Mouse (Mus musculus) midbrain, embryonic 12.5 days (tissue): ENCODE data around the gene Nefh. TPM values are rescaled to one million over a fixed set of nuclear protein-coding genes. Genes with fewer than 3 reads are reported as not detected.
A peak's percentile ranks its signal among the peaks of the same experiment; 100 is the strongest.

Experiments
- ATAC-seq: fragments of 200-750 bp; cut with Nextera tagmentation; 2 replicates; pipeline ENCODE4 v1.8.0; 2017; ENCODE audit warnings: low read depth, moderate TSS enrichment, moderate library complexity; ENCODE audit not compliant: low FRiP score
- H3K27ac ChIP-seq: fragments of 300-500 bp; sonication (generic); replicated peaks from 2 replicates; pipeline ENCODE4 v1.5.1; 2016; ENCODE audit warnings: mild to moderate bottlenecking
- H3K27me3 ChIP-seq: fragments of 300-500 bp; sonication (generic); 2 replicates; pipeline ENCODE4 v1.6.1; 2016; ENCODE audit warnings: mild to moderate bottlenecking
- H3K36me3 ChIP-seq: fragments of 300-500 bp; sonication (generic); 2 replicates; pipeline ENCODE4 v1.6.1; 2016
- H3K4me1 ChIP-seq: fragments of 300-500 bp; sonication (generic); 2 replicates; pipeline ENCODE4 v1.6.1; 2016
- H3K4me2 ChIP-seq: fragments of 300-500 bp; sonication (generic); replicated peaks from 2 replicates; pipeline ENCODE4 v1.6.1; 2016; ENCODE audit warnings: mild to moderate bottlenecking, moderate library complexity
- H3K4me3 ChIP-seq: fragments of 300-500 bp; sonication (generic); 2 replicates; pipeline ENCODE4 v1.5.1; 2016; ENCODE audit warnings: mild to moderate bottlenecking
- H3K9ac ChIP-seq: fragments of 300-500 bp; sonication (generic); replicated peaks from 2 replicates; pipeline ENCODE4 v1.6.1; 2016; ENCODE audit warnings: mild to moderate bottlenecking, moderate library complexity
- H3K9me3 ChIP-seq: fragments of 300-500 bp; sonication (generic); 2 replicates; pipeline ENCODE4 v1.6.1; 2016; ENCODE audit warnings: mild to moderate bottlenecking
- WGBS: fragments of 180-500 bp; shearing (Covaris S2); methylation state at CpG from one replicate; pipeline ENCODE4 v1.1.7; 2016; 5-methylcytosine and 5-hydroxymethylcytosine counted together
- microRNA-seq: library from miRNA; unstranded; fragments of <30 nt; microRNA quantifications from one replicate; pipeline ENCODE4, GENCODE M21; 2017
- polyA plus RNA-seq: library from polyadenylated mRNA; unstranded; fragments of >200 nt; fragmentation: Nextera tagmentation; extraction: Ambion mirVana; gene quantifications from 2 replicates; pipeline ENCODE4 v1.2.1, GENCODE M21; 2016

The Nefh gene
- polyA plus RNA-seq, 1 experiment from 2014 or later: 0.93 TPM

GRCm38 (mm10) chr11:4894848-4895816 is 52.7 kb downstream of the Nefh start, which contains the start of gene Thoc5:
TSS of gene Thoc5 (plus strand) at chr11:4895320.
- ATAC-seq: peak; percentile 94
- Histone ChIP-seq H3K27ac (peak within 1 kb of the TSS; percentile 80), H3K9me3 (no peaks in the 10 kb centered on the region), H3K4me2 (peak within 1 kb of the TSS; percentile 89), H3K36me3 (peaks cover 53% of the 10 kb centered on the region), H3K27me3 (no peaks in the 10 kb centered on the region), H3K4me1 (peaks cover 6% of the 10 kb centered on the region), H3K9ac (peak within 1 kb of the TSS; percentile 84), H3K4me3 (peak within 1 kb of the TSS; percentile 86)
- 3% methylated on average over 52 of the region's 52 CpGs for WGBS

Small RNA genes within 50 kb of the gene (microRNA-seq; reads per million reads assigned to microRNA genes)
- gene Mir6918: 0.70 reads per million

Other genes starting within 250 kb of the Nefh start
- 525 and 530 TPM in 2 replicates for gene Uqcr10, start 243.7 kb downstream of the Nefh start, polyA plus RNA-seq
- 69.2 and 81.5 TPM in 2 replicates for gene Zmat5, start 243.4 kb downstream of the Nefh start, polyA plus RNA-seq
- 0.59 and 0.67 TPM in 2 replicates for gene Cabp7, start 201.3 kb downstream of the Nefh start, polyA plus RNA-seq
- 70.9 and 76.3 TPM in 2 replicates for gene Nf2, start 98.5 kb downstream of the Nefh start, polyA plus RNA-seq
- gene Nipsnap1, start 74.1 kb downstream of the Nefh start, polyA plus RNA-seq: 95.0 and 95.8 TPM in 2 replicates
- 56.3 and 61.8 TPM in 2 replicates for gene Thoc5, start 52.7 kb downstream of the Nefh start, polyA plus RNA-seq
- 75.9 and 78.2 TPM in 2 replicates for gene Ap1b1, start 38.8 kb upstream of the Nefh start, polyA plus RNA-seq
- 0.37 and 0.63 TPM in 2 replicates for gene Rasl10a, start 110.1 kb upstream of the Nefh start, polyA plus RNA-seq
- gene Gas2l1, start 117.3 kb upstream of the Nefh start, polyA plus RNA-seq: 31.9 and 35.0 TPM in 2 replicates
- 29.0 and 30.3 TPM in 2 replicates for gene Rhbdd3, start 150.9 kb upstream of the Nefh start, polyA plus RNA-seq
- 891 and 892 TPM in 2 replicates for gene Ewsr1, start 151.2 kb upstream of the Nefh start, polyA plus RNA-seq
- 10.2 and 12.6 TPM in 2 replicates for gene Emid1, start 204.2 kb upstream of the Nefh start, polyA plus RNA-seq